Mouse (Mus musculus): ENCODE measurements at regions not wholly inside any gene's neighbourhood (a gene's known extent, or its start where the extent isn't known, plus 50 kb on each side); places are given as distances from the start of the nearest gene placed in this dataset.

GRCm38 (mm10) chrX:11899914-11900313, 260.2 kb downstream of the Bcor start:
- Histone ChIP-seq H3K27me3 (replicated peaks; ENCODE audit: low read depth, poor library complexity, severe bottlenecking) (peaks cover 99% of the 10 kb centered on the region), H3K36me3 (replicated peaks) (no peaks in the 10 kb centered on the region), H3K9me3 (no peaks in the 10 kb centered on the region), H3K27ac (replicated peaks) (no peak overlapping the region), H3K4me1 (peaks cover 5% of the 10 kb centered on the region), H3K4me3 (no peak overlapping the region)
- DNase-seq (ENCODE audit: low spot score): no peak
- WGBS: 56% methylated on average over 3 of the region's 3 CpGs

DNA sequence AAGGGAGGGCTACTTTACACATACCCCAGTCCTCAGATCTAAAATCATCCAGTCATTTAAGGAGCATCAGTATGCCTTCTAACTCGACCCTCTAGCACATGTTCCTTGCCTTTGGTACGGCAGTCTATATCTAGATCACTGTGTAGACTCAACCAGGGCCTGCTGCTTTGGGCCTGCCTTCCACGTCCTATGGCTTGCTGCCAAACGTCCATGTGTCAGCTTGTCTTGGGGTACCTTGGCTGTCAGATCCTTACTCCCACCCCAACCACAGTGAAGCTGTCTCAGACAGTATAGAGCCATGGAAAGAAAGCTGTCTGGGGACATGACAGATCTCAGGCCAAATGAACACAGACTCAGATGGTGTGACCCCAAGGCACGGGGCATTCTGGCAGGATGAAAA, 258.4 kb downstream of the Bcor start:
- no peak for DNase-seq (ENCODE audit: low spot score)
- 78% methylated on average over 5 of the region's 5 CpGs for WGBS
- H3K4me1 ChIP-seq: no peaks in the 10 kb centered on the region
- no peak overlapping the region for H3K27ac ChIP-seq (replicated peaks)
- no peaks in the 10 kb centered on the region for H3K36me3 ChIP-seq (replicated peaks)
- H3K27me3 ChIP-seq (replicated peaks; ENCODE audit: low read depth, poor library complexity, severe bottlenecking): peaks cover 100% of the 10 kb centered on the region
- H3K4me3 ChIP-seq: no peak overlapping the region
- no peaks in the 10 kb centered on the region for H3K9me3 ChIP-seq

GRCm38 (mm10) chrX:11903116-11903700, 256.9 kb downstream of the Bcor start:
- Histone ChIP-seq H3K4me1 (no peaks in the 10 kb centered on the region), H3K4me3 (no peak overlapping the region), H3K27ac (replicated peaks) (no peak overlapping the region), H3K9me3 (no peaks in the 10 kb centered on the region), H3K27me3 (replicated peaks; ENCODE audit: low read depth, poor library complexity, severe bottlenecking) (peaks cover 99% of the 10 kb centered on the region), H3K36me3 (replicated peaks) (no peaks in the 10 kb centered on the region)
- DNase-seq (ENCODE audit: low spot score): no peak
- 90% methylated on average over 4 of the region's 4 CpGs for WGBS

- DNase-seq (ENCODE audit: low spot score): no peak
- Histone ChIP-seq H3K4me3 (no peak overlapping the region), H3K9me3 (no peaks in the 10 kb centered on the region), H3K27ac (replicated peaks) (no peak overlapping the region), H3K36me3 (replicated peaks) (no peaks in the 10 kb centered on the region), H3K4me1 (no peaks in the 10 kb centered on the region), H3K27me3 (replicated peaks; ENCODE audit: low read depth, poor library complexity, severe bottlenecking) (peaks cover 92% of the 10 kb centered on the region)
- 75% methylated on average over 5 of the region's 5 CpGs for WGBS
Observed at GRCm38 (mm10) chrX:11905231-11905630, 254.9 kb downstream of the Bcor start.

DNA sequence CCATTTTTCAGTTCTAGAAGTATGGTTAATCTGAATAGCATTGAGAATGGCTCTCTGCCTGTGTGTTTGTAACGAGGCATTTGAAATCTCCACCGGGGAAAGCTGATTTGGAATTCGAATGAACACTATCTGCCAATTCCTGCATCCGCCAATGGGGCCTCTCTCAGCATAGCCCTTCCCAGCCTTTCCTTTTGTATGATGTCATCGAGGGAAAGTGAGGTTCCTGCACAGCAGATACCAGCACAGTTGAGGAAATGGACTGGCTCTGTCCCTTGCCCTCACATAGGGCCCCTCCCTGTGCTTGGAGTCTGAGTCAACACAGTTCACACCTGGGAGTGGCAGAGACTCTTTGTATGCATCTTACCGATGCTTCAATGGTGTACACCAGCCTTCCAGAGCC, 253.0 kb downstream of the Bcor start:
- Histone ChIP-seq H3K27me3 (replicated peaks; ENCODE audit: low read depth, poor library complexity, severe bottlenecking) (peaks cover 83% of the 10 kb centered on the region), H3K9me3 (no peaks in the 10 kb centered on the region), H3K4me1 (no peaks in the 10 kb centered on the region), H3K4me3 (no peak overlapping the region), H3K36me3 (replicated peaks) (no peaks in the 10 kb centered on the region), H3K27ac (replicated peaks) (no peak overlapping the region)
- no peak for DNase-seq (ENCODE audit: low spot score)
- WGBS: 75% methylated on average over 6 of the region's 6 CpGs

GRCm38 (mm10) chrX:11915984-11916383, 244.2 kb downstream of the Bcor start:
- no peak overlapping the region for H3K4me3 ChIP-seq
- no peak overlapping the region for H3K27ac ChIP-seq (replicated peaks)
- no peak for DNase-seq (ENCODE audit: low spot score)
- 73% methylated on average over 10 of the region's 10 CpGs for WGBS
- H3K36me3 ChIP-seq (replicated peaks): no peaks in the 10 kb centered on the region
- H3K4me1 ChIP-seq: no peaks in the 10 kb centered on the region
- no peaks in the 10 kb centered on the region for H3K9me3 ChIP-seq
- H3K27me3 ChIP-seq (replicated peaks; ENCODE audit: low read depth, poor library complexity, severe bottlenecking): peaks cover 89% of the 10 kb centered on the region

DNA sequence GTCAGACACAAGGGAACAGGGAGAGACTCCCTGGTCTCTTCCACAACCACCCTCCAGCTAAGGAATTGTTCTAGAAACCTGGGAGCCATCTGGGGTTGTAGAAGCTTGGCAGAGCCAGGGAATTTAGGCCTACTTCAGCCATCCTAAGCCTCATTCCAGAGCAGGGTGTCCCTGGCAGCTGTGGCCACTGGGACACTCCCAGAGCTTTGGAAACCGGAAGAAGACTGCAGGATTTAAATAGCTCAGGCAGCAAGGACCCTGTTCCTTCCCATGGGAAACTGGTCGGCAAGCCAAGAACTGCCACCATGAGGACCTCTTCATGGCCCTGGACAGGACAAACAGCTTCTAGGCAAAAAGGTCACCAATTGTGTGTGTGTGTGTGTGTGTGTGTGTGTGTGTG, 239.9 kb downstream of the Bcor start:
- H3K27me3 ChIP-seq (replicated peaks; ENCODE audit: low read depth, poor library complexity, severe bottlenecking): peaks cover 98% of the 10 kb centered on the region
- no peaks in the 10 kb centered on the region for H3K9me3 ChIP-seq
- WGBS: 72% methylated on average over 2 of the region's 2 CpGs
- no peak for DNase-seq (ENCODE audit: low spot score)
- no peak overlapping the region for H3K27ac ChIP-seq (replicated peaks)
- H3K4me3 ChIP-seq: no peak overlapping the region
- no peaks in the 10 kb centered on the region for H3K36me3 ChIP-seq (replicated peaks)
- H3K4me1 ChIP-seq: no peaks in the 10 kb centered on the region

- no peak for DNase-seq (ENCODE audit: low spot score)
- peaks cover 96% of the 10 kb centered on the region for H3K27me3 ChIP-seq (replicated peaks; ENCODE audit: low read depth, poor library complexity, severe bottlenecking)
- peaks cover 19% of the 10 kb centered on the region for H3K4me1 ChIP-seq
- H3K9me3 ChIP-seq: no peaks in the 10 kb centered on the region
- no peak overlapping the region for H3K4me3 ChIP-seq
- no peaks in the 10 kb centered on the region for H3K36me3 ChIP-seq (replicated peaks)
- H3K27ac ChIP-seq (replicated peaks): no peak overlapping the region
- 80% methylated on average over 3 of the region's 3 CpGs for WGBS
Observed at GRCm38 (mm10) chrX:11924639-11925302, 235.4 kb downstream of the Bcor start.

- Histone ChIP-seq H3K4me3 (no peak overlapping the region), H3K36me3 (replicated peaks) (no peaks in the 10 kb centered on the region), H3K4me1 (peaks cover 36% of the 10 kb centered on the region), H3K27ac (replicated peaks) (no peak overlapping the region), H3K9me3 (no peaks in the 10 kb centered on the region), H3K27me3 (replicated peaks; ENCODE audit: low read depth, poor library complexity, severe bottlenecking) (peaks cover 98% of the 10 kb centered on the region)
- 41% methylated on average over 10 of the region's 10 CpGs for WGBS
- DNase-seq (ENCODE audit: low spot score): no peak
Observed at GRCm38 (mm10) chrX:11926868-11927535, 233.2 kb downstream of the Bcor start.

- peak overlapping the region; percentile 66 for H3K27ac ChIP-seq (replicated peaks)
- H3K27me3 ChIP-seq (replicated peaks; ENCODE audit: low read depth, poor library complexity, severe bottlenecking): peaks cover 90% of the 10 kb centered on the region
- no peaks in the 10 kb centered on the region for H3K9me3 ChIP-seq
- no peaks in the 10 kb centered on the region for H3K36me3 ChIP-seq (replicated peaks)
- DNase-seq (ENCODE audit: low spot score): peak; percentile 41
- 30% methylated on average over 6 of the region's 6 CpGs for WGBS
- H3K4me1 ChIP-seq: peaks cover 36% of the 10 kb centered on the region
- H3K4me3 ChIP-seq: no peak overlapping the region
Observed at GRCm38 (mm10) chrX:11929448-11929847, 230.7 kb downstream of the Bcor start.

DNA sequence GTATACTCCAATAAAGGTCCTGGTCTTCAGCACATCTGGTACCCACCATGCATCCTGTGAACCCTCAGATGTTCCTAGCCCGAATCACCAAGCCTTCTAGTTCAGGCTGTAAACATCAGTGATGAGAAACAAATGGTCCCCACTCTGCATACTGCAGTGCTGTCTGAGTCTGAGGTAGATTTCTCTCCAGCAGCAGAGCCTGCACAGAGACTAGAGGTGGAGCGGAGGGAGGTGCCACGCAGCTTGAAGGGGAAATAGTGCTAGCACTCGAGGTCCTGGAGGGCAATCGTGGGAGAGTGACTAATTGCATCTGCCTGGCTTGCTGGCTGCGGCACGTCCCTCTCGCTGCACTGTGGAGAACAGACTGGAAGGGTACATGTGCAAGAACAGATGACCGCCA, 228.7 kb downstream of the Bcor start:
- Histone ChIP-seq H3K4me3 (no peak overlapping the region), H3K4me1 (peaks cover 36% of the 10 kb centered on the region), H3K27me3 (replicated peaks; ENCODE audit: low read depth, poor library complexity, severe bottlenecking) (peaks cover 85% of the 10 kb centered on the region), H3K9me3 (no peaks in the 10 kb centered on the region), H3K36me3 (replicated peaks) (no peaks in the 10 kb centered on the region), H3K27ac (replicated peaks) (no peak overlapping the region)
- peak; percentile 13 for DNase-seq (ENCODE audit: low spot score)
- 54% methylated on average over 9 of the region's 9 CpGs for WGBS

DNA sequence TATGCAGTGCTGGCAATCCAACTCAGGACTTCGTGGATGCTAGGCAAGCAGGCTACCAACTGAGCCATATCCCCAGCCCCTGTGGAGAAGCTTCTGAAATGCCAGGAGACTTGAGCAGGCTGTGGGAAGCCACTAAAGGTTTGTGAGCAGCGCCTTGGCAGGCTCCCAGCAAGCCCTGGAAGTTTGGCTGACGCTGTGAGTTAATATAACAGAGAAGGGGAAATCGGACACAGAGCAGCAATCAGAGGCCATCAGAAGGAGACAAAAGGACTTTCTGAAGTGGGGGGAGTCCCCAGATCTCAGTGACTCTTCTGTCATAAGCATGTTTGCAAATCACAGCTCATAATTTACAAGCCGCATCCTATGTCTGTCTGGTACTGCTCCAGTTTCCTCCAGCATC, 224.8 kb downstream of the Bcor start:
- DNase-seq (ENCODE audit: low spot score): no peak
- no peak overlapping the region for H3K4me3 ChIP-seq
- peaks cover 69% of the 10 kb centered on the region for H3K27me3 ChIP-seq (replicated peaks; ENCODE audit: low read depth, poor library complexity, severe bottlenecking)
- H3K27ac ChIP-seq (replicated peaks): no peak overlapping the region
- H3K4me1 ChIP-seq: peaks cover 18% of the 10 kb centered on the region
- no peaks in the 10 kb centered on the region for H3K36me3 ChIP-seq (replicated peaks)
- WGBS: 82% methylated on average over 5 of the region's 5 CpGs
- no peaks in the 10 kb centered on the region for H3K9me3 ChIP-seq

GRCm38 (mm10) chrX:11940246-11940645, 219.9 kb downstream of the Bcor start:
- Histone ChIP-seq H3K27ac (replicated peaks) (no peak overlapping the region), H3K36me3 (replicated peaks) (no peaks in the 10 kb centered on the region), H3K27me3 (replicated peaks; ENCODE audit: low read depth, poor library complexity, severe bottlenecking) (peaks cover 75% of the 10 kb centered on the region), H3K4me3 (no peak overlapping the region), H3K4me1 (0 out of 2 replicates have a peak, but pooled peaks cover 7% of the 10 kb centered on the region), H3K9me3 (no peaks in the 10 kb centered on the region)
- no peak for DNase-seq (ENCODE audit: low spot score)
- WGBS: 74% methylated on average over 2 of the region's 2 CpGs
